Mouse (Mus musculus) MEL (cell line): ENCODE results near the gene Mfsd2b.

ENCODE experiments used
- CTCF ChIP-seq, 3 experiments: IDR thresholded peaks in 2 of 3; conservative IDR thresholded peaks in 1 of 3; 2 replicates each; pipeline ENCODE4 v1.5.1; 2011 to 2012; ENCODE audit warnings: low read length in 3 of 3, low read depth in 2 of 3, mild to moderate bottlenecking in 2 of 3, improper control_type of control experiment in 1 of 3, inconsistent platforms in 1 of 3, mixed read lengths in 1 of 3, moderate library complexity in 1 of 3; ENCODE audit not compliant: control insufficient read depth in 1 of 3, insufficient read depth in 1 of 3, poor library complexity in 1 of 3, severe bottlenecking in 1 of 3
- E2F4 ChIP-seq: IDR thresholded peaks from 2 replicates; pipeline ENCODE4 v1.6.1; 2011; ENCODE audit warnings: low read depth, low read length, improper control_type of control experiment, borderline replicate concordance
- JUND ChIP-seq: IDR thresholded peaks from 2 replicates; pipeline ENCODE4 v1.6.1; 2011; ENCODE audit warnings: low read depth, mild to moderate bottlenecking, improper control_type of control experiment, low read length
- MYC ChIP-seq: IDR thresholded peaks from 2 replicates; pipeline ENCODE4 v1.6.1; 2011; ENCODE audit warnings: low read depth, mild to moderate bottlenecking, low read length, improper control_type of control experiment, moderate library complexity
- NELFE ChIP-seq: IDR thresholded peaks from 2 replicates; pipeline ENCODE4 v1.6.1; 2011; ENCODE audit warnings: low read depth, low read length, improper control_type of control experiment
- POLR2A ChIP-seq, 2 experiments: IDR thresholded peaks; 2 replicates each; pipeline ENCODE4 v1.6.1; 2011 to 2012; ENCODE audit warnings: low read length in 2 of 2, mild to moderate bottlenecking in 2 of 2, control low read depth in 1 of 2, improper control_type of control experiment in 1 of 2, low read depth in 1 of 2, moderate library complexity in 1 of 2; ENCODE audit not compliant: control insufficient read depth in 1 of 2, insufficient read depth in 1 of 2, poor library complexity in 1 of 2
- RCOR1 ChIP-seq: IDR thresholded peaks from 2 replicates; pipeline ENCODE4 v1.6.1; 2012; ENCODE audit warnings: low read depth, mild to moderate bottlenecking, inconsistent platforms, low read length, improper control_type of control experiment
- UBTF ChIP-seq: IDR thresholded peaks from 2 replicates; pipeline ENCODE4 v1.6.1; 2012; ENCODE audit warnings: low read depth, mild to moderate bottlenecking, inconsistent platforms, low read length, improper control_type of control experiment, moderate library complexity, borderline replicate concordance; ENCODE audit not compliant: insufficient read depth
- ZC3H11A ChIP-seq: IDR thresholded peaks from 2 replicates; pipeline ENCODE4 v1.6.1; 2012; ENCODE audit warnings: low read depth, mild to moderate bottlenecking, inconsistent platforms, low read length, improper control_type of control experiment

DNA sequence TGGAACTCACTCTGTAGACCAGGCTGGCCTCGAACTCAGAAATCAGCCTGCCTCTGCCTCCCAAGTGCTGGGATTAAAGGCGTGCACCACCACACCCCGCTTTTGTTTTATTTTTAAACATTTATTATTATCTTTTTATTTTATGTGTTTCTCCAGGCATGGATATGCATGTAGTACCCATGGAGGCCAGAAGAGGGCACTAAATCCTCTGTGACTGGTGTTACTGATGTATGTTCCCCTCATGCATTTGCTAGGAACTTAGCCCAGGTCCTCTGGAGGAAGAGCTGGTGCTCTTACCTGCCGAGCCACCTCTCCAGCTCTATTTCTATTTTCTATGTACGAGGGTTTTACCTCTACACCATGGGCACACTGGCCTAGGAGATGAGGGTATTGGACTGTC is 18.0 kb downstream of the Mfsd2b start:
- TF ChIP-seq CTCF (IDR thresholded peaks at IDR 0.05 in 2 of 3, conservative IDR thresholded peaks at IDR 0.05 in 1 of 3; ENCODE audit: control insufficient read depth in 1 of 3, insufficient read depth in 1 of 3, low read depth in 2 of 3, low read length in 3 of 3, poor library complexity in 1 of 3, severe bottlenecking in 1 of 3), result peak; percentile 30 to 61 (median 57)
- TF ChIP-seq MYC, result no peak
- TF ChIP-seq NELFE, result no peak
- TF ChIP-seq UBTF, result no peak
- no peak for TF ChIP-seq POLR2A (IDR thresholded peaks at IDR 0.05; ENCODE audit: control insufficient read depth in 1 of 2, insufficient read depth in 1 of 2, low read depth in 1 of 2, low read length in 2 of 2, poor library complexity in 1 of 2)
- TF ChIP-seq JUND, result no peak
- TF ChIP-seq E2F4, result no peak
- peak; percentile 28; the same call in 1 of the 2 replicates for TF ChIP-seq ZC3H11A
- no peak for TF ChIP-seq RCOR1
